Mouse (Mus musculus): ENCODE data around the gene Pecam1.
"Not testable (repeated sequence)": the region's sequence is repeated elsewhere in the genome, so short reads cannot be mapped to it uniquely, and the experiment has no call there.

Pecam1 gene

DNA sequence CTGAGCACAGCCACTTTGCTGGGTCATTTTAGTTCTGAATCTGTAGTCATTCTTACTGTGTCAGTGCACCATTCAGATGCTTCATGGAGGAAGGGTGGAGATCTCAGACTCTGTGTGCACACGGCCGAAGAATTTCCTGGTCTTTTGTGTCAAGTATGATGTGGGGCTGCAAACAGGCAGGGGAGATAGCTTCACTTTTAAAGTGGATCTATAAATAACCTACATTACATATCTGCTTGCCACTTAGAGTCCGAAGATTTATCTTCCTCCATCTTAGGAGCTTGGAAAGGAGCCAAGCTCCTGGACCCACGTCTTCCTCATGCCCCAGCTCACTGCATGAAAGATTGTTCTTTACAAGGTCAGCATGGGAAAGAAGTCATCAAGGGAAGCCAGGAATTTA lies 19.7 kb downstream of the Pecam1 start:
- DNase-seq (ENCODE audit: low read depth, low spot score) = no peak

GRCm38 (mm10) chr11:106729656-106730055 lies 20.8 kb downstream of the Pecam1 start:
- DNase-seq (ENCODE audit: low read depth, low spot score) = no peak

DNA sequence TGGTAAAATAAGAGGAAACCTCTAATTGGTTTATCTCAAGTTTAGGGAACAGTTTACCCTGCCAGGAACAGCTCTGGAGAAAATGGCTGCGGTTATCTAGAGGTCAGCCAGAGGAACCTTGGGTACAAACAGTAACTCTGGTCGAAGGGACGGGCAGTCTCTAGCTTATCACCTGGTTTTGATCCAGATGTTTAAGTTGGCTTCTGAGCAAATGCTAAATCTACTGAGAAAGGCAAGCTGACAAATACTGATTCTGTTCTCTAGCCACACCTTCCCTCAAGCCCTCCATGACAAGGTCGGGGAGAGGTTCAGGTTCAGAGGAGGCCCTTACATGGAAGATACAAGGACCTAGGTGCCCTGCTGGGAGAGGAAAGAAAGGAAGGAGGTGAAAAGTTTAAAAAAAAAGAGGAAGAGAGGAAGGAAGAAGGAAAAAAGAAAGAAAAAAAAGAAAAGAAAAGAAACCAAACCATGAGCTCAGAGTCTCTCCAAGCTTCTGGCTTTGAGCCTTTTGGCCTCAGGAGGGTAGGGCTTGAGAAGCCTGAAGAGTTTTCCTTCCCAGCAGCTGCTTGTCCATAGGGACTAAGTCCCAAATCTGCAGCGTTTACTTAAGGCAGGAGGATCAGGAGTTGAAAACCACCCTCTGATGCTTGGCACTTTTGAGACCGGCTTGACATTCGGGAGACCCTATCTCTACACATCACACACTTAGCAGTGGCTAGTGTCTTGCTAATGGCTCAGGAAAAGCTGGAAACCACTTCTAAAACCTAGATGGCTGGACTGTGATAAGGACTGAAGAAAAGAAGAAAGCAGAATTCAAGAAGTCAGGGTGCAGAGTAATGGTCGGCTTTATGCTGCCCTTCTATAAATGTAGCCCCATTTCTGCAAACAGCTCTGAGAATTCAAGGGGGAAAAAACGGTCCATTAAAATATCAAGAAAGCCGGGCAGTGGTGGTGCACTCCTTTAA lies 21.7 kb downstream of the Pecam1 start:
- DNase-seq (ENCODE audit: low read depth, low spot score) = no peak

- no peak for DNase-seq (ENCODE audit: low read depth, low spot score)
Measured at GRCm38 (mm10) chr11:106727967-106728366, 22.5 kb downstream of the Pecam1 start.

GRCm38 (mm10) chr11:106724916-106725235 lies 25.6 kb downstream of the Pecam1 start:
- DNase-seq (ENCODE audit: low read depth, low spot score) = not testable (repeated sequence)

DNA sequence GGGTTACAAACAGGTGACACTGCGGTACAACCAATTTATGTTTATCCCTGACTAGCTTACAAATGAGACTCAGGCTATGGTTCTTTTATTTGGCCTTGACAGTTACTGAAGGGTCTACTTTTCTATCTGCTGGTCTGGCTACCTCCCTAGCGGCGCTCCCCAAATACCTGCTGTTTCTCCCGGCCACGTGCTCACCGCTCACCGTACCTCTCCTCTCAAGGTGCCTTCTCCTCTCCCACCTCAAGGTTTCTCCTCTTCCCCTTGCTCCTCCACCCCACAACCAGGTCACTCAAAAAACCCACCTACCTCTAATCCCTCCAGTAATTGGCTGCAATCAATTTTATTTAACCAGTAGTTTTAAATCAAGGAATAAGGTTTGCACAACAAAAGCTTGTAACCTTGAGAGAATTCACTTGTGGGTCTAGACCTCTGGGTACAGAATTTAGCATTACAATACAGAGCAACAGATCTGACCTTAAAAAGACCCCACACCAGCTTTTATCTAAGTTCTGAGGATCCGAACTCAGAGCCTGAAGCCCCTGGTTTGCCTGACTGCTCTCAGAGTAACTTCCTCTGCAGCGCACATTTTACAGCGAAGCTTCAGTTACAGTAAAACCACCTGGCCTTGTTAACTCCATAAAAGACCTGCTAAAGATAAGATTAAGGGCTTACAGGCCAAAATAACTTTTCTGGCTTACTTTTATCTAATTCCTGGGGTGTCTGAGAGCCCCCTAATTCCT lies 26.1 kb downstream of the Pecam1 start:
- DNase-seq (ENCODE audit: low read depth, low spot score) = no peak

GRCm38 (mm10) chr11:106723611-106724125 lies 26.8 kb downstream of the Pecam1 start:
- DNase-seq (ENCODE audit: low read depth, low spot score) = no peak

GRCm38 (mm10) chr11:106722831-106723361 lies 27.5 kb downstream of the Pecam1 start:
- no peak for DNase-seq (ENCODE audit: low read depth, low spot score)

DNA sequence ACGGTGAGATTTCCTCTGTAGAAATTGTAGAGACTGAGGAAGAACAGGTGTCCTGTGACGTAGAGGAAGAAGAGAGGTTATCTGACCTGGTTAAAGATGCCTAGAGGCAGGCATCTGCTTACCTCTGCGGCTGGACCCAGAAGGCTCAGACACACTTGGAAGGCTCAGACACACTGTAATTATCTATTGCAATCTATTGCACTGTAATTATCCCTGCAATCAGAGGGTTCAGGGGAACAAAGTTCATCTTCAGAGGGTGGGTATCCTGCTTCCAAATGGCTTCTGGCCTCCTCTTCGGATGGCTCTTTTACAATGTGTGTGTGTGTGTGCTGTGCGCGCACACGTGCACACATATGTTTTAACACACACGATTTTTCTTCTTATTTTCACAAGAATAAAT lies 30.0 kb downstream of the Pecam1 start:
- DNase-seq (ENCODE audit: low read depth, low spot score) = no peak

DNA sequence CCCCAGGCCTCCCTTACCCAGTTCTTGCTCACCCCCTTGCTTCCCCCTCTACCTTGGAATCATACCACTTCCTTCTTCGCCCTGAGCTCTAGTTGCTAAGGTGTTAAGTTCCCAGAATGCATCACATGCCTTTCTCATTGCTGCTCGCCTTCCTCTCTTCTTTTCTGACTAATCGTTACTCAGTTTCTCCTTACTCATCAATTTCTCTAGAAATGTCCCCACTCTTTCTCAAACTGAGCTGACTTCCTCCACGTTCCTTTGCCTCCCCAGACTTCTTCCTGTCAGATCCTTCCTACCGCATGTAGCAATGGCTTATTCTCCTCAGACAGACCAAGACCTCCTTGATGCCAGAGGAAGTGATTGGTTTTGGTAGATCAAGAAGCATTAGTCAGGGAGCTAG lies 33.9 kb downstream of the Pecam1 start:
- DNase-seq (ENCODE audit: low read depth, low spot score) = no peak

GRCm38 (mm10) chr11:106715066-106715465 lies 35.4 kb downstream of the Pecam1 start:
- no peak for DNase-seq (ENCODE audit: low read depth, low spot score)

GRCm38 (mm10) chr11:106710789-106711188 lies 39.6 kb downstream of the Pecam1 start:
- DNase-seq (ENCODE audit: low read depth, low spot score) = no peak

DNA sequence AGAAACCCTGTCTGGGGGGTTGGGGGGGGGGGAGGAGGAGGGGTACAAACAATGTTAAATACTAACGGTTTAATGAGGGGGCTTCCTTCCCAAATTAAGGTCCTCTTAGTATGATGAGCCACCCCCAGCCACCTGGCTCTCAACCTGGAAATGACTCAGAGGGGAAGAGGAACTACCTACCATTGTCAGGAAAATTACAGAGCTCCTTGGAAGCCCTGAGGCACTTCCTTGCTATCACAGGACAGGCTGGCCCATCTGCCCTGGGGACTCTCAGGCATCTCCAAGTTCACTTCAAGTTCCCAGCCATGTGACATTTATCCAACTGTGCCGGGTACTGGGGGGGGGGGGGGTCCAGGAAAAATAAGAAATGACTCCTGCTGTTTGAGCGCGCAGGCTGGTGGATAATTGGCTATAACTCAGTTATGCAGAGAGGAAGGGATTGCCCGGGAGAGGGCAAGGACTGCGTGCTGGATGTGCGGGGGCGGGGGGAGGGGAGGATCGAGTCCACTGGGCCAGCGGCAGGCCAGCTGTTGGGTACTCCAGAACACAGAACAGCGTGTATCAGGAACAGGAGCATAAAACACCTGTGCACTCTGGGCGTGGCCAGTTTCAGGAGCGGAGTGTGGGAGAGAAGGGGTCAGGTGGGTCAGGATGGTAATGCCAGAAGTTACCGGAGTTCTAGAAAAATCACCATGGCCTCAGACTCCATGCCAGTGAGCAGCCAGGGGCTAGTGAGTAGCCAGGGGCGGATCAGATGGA lies 41.0 kb downstream of the Pecam1 start:
- DNase-seq (ENCODE audit: low read depth, low spot score) = no peak

DNA sequence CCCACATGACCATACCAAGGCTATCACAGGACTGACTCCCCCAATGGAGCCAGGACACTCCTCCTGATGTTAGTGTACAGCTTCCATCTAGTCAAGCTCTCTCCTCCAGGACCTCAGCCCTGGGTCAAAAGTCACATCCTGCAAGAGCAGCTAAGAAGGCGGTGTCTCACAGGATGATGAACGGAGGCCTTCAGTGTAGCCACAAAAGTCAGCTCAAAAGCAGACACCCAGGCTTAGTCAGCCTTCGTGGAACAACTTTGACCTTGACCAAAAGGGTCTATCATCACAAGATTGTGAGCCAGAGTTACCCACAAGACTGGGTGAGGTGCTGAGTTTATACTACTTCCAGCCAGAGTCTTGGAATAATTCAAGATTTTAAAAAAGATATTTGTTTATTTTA lies 42.6 kb downstream of the Pecam1 start:
- DNase-seq (ENCODE audit: low read depth, low spot score) = no peak

GRCm38 (mm10) chr11:106707085-106707484 lies 43.3 kb downstream of the Pecam1 start:
- no peak for DNase-seq (ENCODE audit: low read depth, low spot score)

DNA sequence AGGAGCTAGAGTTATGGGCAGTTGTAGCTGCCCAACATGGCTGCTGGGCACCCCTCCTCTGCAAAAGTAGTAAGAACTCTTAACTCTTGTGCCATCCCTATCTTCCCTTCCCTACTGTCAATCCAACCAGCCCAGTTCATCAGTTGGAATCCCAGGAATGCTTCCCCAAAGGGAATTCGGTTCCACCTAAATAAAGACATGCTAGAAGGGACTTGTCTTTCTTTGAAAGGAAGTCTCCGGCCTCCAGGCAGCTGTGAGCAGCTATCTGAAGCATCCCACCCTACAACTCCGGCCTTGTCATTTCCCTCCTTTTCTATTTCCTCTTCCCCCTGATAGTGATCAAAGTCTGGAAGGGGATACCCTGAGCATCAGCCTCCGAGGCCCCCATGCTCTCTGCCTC lies 44.2 kb downstream of the Pecam1 start:
- DNase-seq (ENCODE audit: low read depth, low spot score) = peak; percentile 36

DNA sequence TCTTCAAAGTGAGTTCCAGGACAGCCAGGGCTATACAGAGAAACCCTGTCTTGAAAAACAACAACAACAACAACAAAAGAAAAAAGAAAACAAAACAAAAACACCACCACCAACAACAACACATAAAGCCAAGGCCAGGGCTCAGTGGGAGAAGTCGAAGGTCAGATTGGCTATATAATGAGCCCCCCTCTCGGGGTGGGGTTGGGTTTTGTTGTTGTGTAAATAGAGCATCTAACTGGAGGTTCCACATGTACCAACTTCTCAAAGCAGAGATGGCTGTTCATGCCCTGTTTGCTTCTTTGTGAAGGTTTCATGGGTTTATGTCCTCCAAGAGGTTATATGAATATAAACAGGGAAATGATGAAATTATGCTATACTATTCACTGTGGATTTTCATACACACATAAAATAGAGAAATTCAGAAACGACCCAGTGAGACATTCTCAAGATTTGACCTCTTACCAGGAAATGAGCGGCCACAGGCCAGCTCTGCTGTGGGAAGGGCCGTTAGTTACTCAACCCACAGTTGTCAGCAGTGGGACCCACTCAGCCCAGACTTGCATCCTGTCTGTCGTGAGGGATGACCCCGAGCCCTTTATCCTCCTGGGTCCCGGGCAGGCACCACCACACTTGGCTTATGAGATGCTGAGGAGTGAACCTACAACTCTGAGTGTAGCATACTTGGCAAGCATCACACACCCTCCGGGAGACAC lies 45.9 kb downstream of the Pecam1 start:
- no peak for DNase-seq (ENCODE audit: low read depth, low spot score)

DNA sequence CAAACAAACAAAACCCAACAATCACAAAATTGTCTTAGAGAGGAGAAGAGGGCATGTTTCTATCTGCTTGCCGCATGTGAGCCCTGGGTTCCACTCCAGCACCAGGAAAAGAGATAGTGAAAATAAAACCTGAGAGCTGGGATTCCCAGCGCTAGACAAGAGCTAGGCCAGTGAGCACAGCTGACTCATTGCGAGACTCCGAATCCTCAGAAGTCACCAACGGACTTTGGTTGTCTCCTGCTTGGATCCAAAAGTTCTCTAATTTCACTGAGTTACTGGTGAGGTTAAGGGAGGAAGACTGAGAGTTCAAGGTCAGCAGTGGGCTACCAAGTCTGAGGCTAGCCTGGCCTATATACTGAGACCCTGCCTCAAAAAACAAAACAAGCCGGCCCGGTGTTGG lies 46.5 kb downstream of the Pecam1 start:
- no peak for DNase-seq (ENCODE audit: low read depth, low spot score)

DNA sequence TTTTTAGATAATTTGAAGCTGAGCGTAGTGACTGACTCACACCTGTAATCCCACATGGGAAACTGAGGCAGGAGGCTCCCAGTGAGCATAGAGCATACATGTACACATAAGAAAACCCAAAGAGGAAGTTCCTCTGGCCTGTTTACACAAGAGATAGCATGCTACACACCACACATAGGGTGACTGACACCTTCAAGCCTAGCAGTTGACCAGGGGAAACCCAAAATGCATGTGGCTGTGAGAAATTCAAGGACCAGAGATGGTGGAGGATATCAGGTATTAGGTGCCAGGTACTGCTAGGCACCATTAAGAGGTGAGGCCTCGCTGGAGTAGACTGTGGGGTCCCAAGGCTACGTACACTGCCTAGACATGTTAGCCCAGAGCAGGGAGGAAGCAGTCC lies 47.8 kb downstream of the Pecam1 start:
- no peak for DNase-seq (ENCODE audit: low read depth, low spot score)

DNA sequence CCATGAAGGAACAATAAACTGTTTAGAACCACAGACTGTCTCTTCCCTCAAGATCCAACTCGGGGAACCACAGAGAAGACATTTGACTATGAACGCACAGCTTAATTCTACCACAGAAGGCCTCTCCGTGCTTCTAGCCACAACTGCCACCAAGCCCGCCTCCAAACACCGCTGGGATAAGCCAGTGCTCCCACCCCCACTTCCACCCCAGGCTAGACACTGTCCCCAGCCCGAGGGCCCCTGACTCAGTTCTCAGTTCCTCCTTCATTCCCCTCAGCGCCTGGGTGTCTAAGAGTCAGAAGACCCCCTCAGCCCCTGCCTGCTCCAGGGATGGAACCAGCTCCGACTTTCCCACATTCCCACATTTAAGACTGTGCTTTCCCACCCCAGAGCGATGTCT lies 48.8 kb downstream of the Pecam1 start:
- no peak for DNase-seq (ENCODE audit: low read depth, low spot score)

DNA sequence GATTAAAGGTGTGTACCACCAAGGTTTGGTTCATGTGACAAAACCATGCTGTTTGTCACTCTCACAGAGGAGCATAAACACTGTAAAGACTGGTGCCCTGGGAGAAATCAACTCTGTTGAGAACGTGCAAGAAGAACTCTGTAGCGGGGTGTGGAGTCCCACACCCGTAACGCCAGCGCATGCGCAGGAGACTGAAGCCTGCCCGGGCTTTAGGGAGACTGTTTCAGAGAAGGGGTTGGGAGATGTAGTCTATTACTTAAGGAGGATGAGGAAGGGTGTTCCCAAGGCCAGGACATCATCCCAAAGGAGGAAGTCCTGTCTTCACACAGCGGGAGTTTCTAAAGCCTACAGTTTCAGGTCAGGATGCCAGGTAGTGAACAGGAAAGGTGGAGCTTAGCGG lies 51.3 kb downstream of the Pecam1 start:
- no peak for DNase-seq (ENCODE audit: low read depth, low spot score)
